Mouse (Mus musculus) embryonic facial prominence, embryonic 11.5 days (tissue): ENCODE data around the gene P3h4. TPM values are rescaled to one million over a fixed set of nuclear protein-coding genes. Genes with fewer than 3 reads are reported as not detected.

Source experiments
- ATAC-seq: fragments of 200-750 bp; cut with Nextera tagmentation; replicated peaks from 2 replicates; pipeline ENCODE4 v1.8.0; 2017; ENCODE audit warnings: low read depth; ENCODE audit not compliant: insufficient number of reproducible peaks, low FRiP score, low TSS enrichment
- DNase-seq: peaks from one replicate; pipeline ENCODE4 v3.0.0-alpha.2; 2015; ENCODE audit warnings: low spot score
- H3K27ac ChIP-seq: fragments of 300-500 bp; sonication (generic); replicated peaks from 2 replicates; pipeline ENCODE4 v1.5.1; 2014; ENCODE audit warnings: mild to moderate bottlenecking, low read depth, low read length, control low read depth
- H3K27me3 ChIP-seq: fragments of 300-500 bp; sonication (generic); 2 replicates; pipeline ENCODE4 v1.6.1; 2014; ENCODE audit warnings: mild to moderate bottlenecking, low read length, moderate library complexity, mixed read lengths; ENCODE audit not compliant: control insufficient read depth, insufficient read depth
- H3K36me3 ChIP-seq: fragments of 300-500 bp; sonication (generic); replicated peaks from 2 replicates; pipeline ENCODE4 v1.6.1; 2014; ENCODE audit warnings: low read depth, mild to moderate bottlenecking, low read length, moderate library complexity, mixed read lengths; ENCODE audit not compliant: control insufficient read depth, insufficient read depth
- H3K4me1 ChIP-seq: fragments of 300-500 bp; sonication (generic); 2 replicates; pipeline ENCODE4 v1.6.1; 2014; ENCODE audit warnings: low read length, mixed read lengths; ENCODE audit not compliant: control insufficient read depth, insufficient read depth
- H3K4me2 ChIP-seq: fragments of 300-500 bp; sonication (generic); 2 replicates; pipeline ENCODE4 v1.6.1; 2014; ENCODE audit warnings: low read depth, mild to moderate bottlenecking, control low read depth, low read length, moderate library complexity
- H3K4me3 ChIP-seq: fragments of 300-500 bp; sonication (generic); 2 replicates; pipeline ENCODE4 v1.5.1; 2014; ENCODE audit warnings: low read depth, low read length, control low read depth
- H3K9ac ChIP-seq: fragments of 300-500 bp; sonication (generic); replicated peaks from 2 replicates; pipeline ENCODE4 v1.6.1; 2014; ENCODE audit warnings: mild to moderate bottlenecking, control low read depth, low read length
- H3K9me3 ChIP-seq: fragments of 300-500 bp; sonication (generic); replicated peaks from 2 replicates; pipeline ENCODE4 v1.6.1; 2016; ENCODE audit warnings: mild to moderate bottlenecking, low read length, inconsistent platforms, mixed read lengths; ENCODE audit not compliant: control insufficient read depth
- WGBS: fragments of 180-500 bp; shearing (Covaris S2); extraction: QIAGEN DNeasy Blood & Tissue Kit; methylation state at CpG from one replicate; pipeline ENCODE4 v1.1.7; 2014; 5-methylcytosine and 5-hydroxymethylcytosine counted together
- polyA plus RNA-seq: library from polyadenylated mRNA; unstranded; fragments of >200 nt; fragmentation: Nextera tagmentation; extraction: Ambion mirVana; gene quantifications from 2 replicates; pipeline ENCODE4 v1.2.1, GENCODE M21; 2014

P3h4 gene
- polyA plus RNA-seq, 1 experiment from 2014 or later: 33.0 TPM

DNA sequence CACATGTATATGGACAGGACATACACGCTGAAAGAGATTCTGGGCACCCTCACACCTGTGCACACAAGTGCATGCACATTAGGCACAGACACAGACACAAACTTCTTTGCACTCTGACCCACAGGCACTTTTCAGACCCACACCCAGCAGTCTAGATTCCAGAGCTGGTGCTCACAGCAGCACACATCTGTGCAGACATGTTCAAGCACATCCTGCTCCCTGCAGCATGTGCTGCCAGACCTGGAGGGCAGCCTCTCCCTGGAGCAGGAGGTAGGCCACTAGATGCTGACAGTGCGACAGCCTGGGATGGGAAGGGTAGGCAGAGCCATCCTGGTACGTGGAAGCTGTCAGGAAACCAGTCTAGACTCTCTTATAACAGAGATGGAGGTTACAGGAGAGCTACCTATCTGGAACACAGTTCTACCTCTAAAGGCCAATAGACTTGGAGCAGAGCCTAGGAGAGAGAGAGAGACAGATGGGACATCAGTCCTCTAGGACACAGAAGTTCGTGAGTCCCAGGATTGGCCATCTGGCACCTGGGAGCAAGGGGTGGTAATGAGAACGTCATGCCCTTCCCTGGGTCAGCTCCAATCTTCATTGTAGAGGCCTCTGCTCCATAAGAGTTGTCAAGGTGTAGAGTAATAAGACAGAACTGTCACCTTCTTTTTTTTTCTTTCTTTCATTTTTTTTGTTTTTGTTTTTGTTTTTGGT lies 7.5 kb downstream of the P3h4 start:
- 90% methylated on average over 5 of the region's 5 CpGs for WGBS
- no peak overlapping the region for H3K4me3 ChIP-seq
- ATAC-seq (no peak), DNase-seq (no peak)
- H3K36me3 ChIP-seq: no peaks in the 10 kb centered on the region; the same call in 1 of the 2 replicates
- no peak overlapping the region for H3K4me2 ChIP-seq
- no peaks in the 10 kb centered on the region for H3K9me3 ChIP-seq
- H3K4me1 ChIP-seq: no peaks in the 10 kb centered on the region; the same call in 1 of the 2 replicates
- no peak overlapping the region for H3K27ac ChIP-seq
- no peaks in the 10 kb centered on the region for H3K27me3 ChIP-seq
- no peak overlapping the region for H3K9ac ChIP-seq

DNA sequence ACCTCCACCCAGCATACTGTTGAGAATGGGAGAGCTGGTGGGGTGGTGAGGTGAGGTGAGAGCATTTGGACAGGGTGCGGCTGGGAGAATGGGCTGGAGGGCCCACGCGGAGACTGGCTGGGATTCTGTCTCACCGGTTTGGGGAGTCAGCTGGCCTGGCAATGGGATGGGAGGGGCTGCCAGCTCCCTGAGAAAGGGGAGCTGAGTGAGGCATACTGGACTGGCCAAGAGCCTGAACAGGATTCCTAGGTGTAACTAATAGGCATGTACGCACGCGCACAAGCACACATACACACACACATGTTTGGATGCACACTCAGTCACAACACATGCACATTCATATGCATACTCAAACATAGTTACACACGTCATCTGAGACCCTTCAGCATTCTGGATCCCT lies 8.4 kb downstream of the P3h4 start:
- ATAC-seq (no peak), DNase-seq (no peak)
- Histone ChIP-seq H3K27me3 (no peaks in the 10 kb centered on the region), H3K4me2 (no peak overlapping the region), H3K9ac (no peak overlapping the region), H3K4me3 (no peak overlapping the region), H3K9me3 (no peaks in the 10 kb centered on the region), H3K4me1 (no peaks in the 10 kb centered on the region; the same call in 1 of the 2 replicates), H3K27ac (no peak overlapping the region), H3K36me3 (no peaks in the 10 kb centered on the region; the same call in 1 of the 2 replicates)
- WGBS: 82% methylated on average over 8 of the region's 8 CpGs

DNA sequence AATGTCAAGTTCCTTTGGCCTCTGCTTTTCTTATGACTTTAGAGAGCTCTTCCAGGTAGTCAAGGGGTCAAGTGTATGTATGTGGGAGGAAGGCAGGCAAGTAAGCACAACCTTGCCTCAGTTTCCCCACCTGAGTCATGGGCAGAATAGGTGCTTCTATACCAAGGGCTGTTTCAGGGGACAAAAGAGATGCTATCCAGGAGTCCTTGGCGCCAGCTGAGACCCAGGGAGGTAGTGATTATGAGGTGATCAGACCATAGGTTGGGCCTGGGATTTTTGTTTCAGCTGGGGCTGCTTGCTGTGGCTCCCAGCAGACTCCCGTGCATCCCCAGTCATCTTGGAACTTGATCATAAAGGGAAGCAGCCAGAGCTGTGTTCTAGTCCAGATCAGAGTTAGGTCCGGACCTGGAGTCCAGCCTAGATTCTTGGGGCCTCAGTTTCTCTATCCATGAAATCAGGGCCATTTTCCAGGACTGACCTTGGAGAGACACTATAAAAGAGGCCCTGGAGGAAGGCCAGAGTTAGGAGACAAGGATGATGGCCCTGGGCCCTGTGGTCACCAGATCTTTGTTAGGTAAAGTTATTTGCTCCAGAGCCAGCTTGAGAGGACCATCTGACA lies 10.1 kb downstream of the P3h4 start:
- Histone ChIP-seq H3K36me3 (no peaks in the 10 kb centered on the region), H3K4me1 (no peaks in the 10 kb centered on the region; the same call in 1 of the 2 replicates), H3K4me3 (no peak overlapping the region), H3K27me3 (no peaks in the 10 kb centered on the region), H3K9me3 (no peaks in the 10 kb centered on the region), H3K27ac (no peak overlapping the region), H3K4me2 (no peak overlapping the region), H3K9ac (no peak overlapping the region)
- ATAC-seq: no peak
- DNase-seq: no peak
- WGBS: 85% methylated on average over 3 of the region's 3 CpGs

DNA sequence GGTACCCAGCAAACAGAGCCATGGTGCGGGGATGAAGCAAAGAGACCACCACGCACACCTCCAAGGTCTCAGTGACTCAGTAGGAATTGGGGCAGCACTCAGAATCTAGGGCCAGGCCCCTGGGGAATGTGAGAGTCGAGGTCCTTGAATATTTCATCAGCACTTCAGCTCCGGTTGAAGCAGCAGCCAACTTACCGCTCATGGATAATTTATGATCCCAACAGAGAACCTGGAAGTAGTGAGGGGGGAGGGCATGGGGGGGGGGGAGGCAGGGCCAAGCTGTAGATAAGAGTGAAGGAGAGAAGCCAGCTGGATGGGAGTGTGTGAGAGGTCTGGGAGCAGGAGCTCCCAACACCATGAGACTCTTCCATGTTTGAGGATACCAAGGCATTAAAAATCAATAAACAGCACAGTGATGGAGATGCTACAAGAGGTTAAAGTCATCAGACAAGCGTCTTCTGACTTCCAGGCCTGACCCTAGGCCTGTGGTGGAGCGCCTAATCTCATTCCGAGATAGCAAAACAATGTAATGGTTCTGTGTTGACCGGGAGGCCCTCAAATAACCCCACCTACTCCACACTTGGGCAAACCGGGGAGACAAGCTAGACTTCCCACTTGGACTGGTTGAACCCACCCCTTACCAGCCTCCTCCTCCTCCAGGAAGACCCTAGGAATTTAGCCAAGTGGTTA lies 11.0 kb downstream of the P3h4 start:
- ATAC-seq: no peak
- no peak overlapping the region for H3K27ac ChIP-seq
- H3K27me3 ChIP-seq: no peaks in the 10 kb centered on the region
- no peaks in the 10 kb centered on the region for H3K36me3 ChIP-seq
- H3K9me3 ChIP-seq: no peaks in the 10 kb centered on the region
- H3K4me1 ChIP-seq: no peaks in the 10 kb centered on the region; the same call in 1 of the 2 replicates
- no peak overlapping the region for H3K4me2 ChIP-seq
- no peak overlapping the region for H3K9ac ChIP-seq
- 82% methylated on average over 10 of the region's 10 CpGs for WGBS
- no peak for DNase-seq
- H3K4me3 ChIP-seq: no peak overlapping the region

DNA sequence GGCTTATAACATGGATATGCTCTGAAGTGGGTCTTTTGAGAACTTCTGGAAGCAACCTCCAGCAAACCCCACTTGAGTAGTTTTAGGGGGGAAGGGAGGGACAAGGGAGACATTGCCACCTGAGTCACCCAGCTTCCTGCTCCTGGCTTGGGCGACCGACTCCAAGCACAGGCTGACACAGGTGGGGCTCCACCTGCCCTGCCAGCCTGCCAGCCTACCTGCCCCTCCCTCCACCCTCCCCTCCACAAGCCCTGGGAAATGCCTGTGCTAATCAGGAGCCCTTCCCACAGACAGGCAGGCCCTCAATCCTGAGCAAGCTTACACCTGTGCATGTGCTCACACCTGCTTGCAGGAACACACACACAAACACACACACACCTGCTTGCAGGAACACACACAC lies 12.0 kb downstream of the P3h4 start:
- H3K4me1 ChIP-seq: no peaks in the 10 kb centered on the region; the same call in 1 of the 2 replicates
- ATAC-seq: no peak
- H3K36me3 ChIP-seq: no peaks in the 10 kb centered on the region
- no peaks in the 10 kb centered on the region for H3K9me3 ChIP-seq
- DNase-seq: no peak
- no peak overlapping the region for H3K9ac ChIP-seq
- 69% methylated on average over 2 of the region's 2 CpGs for WGBS
- H3K27ac ChIP-seq: no peak overlapping the region
- no peaks in the 10 kb centered on the region for H3K27me3 ChIP-seq
- no peak overlapping the region for H3K4me3 ChIP-seq
- H3K4me2 ChIP-seq: no peak overlapping the region

DNA sequence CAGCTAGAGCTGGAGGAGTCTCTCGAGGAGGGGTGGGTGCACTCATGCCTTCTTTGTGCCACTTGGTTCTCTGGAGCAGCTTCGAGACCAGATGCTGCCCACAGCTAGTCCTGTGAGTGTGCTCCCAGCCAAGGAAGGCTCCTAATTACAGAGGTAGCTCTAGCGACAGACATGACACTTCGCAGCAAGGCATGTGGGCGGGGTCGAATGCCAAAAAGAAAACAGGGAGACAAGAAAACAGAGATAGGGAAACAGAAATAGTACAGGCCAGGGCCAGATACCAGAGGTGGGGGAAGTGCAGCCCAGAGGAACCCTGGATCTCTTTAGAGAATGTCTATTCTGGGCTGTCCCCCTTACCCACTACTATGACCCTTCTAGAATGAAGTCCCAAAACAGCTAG lies 12.4 kb downstream of the P3h4 start:
- Histone ChIP-seq H3K4me3 (no peak overlapping the region), H3K4me1 (no peaks in the 10 kb centered on the region; the same call in 1 of the 2 replicates), H3K9ac (no peak overlapping the region; the same call in 1 of the 2 replicates), H3K9me3 (no peaks in the 10 kb centered on the region), H3K36me3 (no peaks in the 10 kb centered on the region), H3K4me2 (no peak overlapping the region), H3K27me3 (no peaks in the 10 kb centered on the region), H3K27ac (no peak overlapping the region)
- 39% methylated on average over 6 of the region's 6 CpGs for WGBS
- ATAC-seq (no peak), DNase-seq (no peak)

DNA sequence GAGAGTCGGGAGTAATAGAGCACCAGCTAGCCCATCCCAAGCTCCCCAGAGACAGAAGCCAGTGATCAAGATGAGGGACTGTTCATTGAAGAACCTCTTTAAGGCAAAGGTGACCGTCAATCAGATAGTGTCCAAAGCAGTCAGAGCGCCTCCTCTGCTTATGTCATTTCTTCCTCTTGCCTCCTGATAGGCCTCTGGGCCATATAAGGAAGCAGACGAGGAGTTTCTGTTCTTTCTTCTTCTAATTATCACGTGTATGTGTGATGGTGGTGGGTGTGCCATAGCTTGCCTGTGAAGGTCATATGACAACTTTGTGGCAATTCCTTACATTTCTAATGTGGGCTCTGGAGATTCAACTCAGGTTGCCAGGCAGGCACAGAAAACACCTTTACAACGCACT lies 13.8 kb downstream of the P3h4 start:
- Histone ChIP-seq H3K9me3 (no peaks in the 10 kb centered on the region), H3K9ac (no peak overlapping the region), H3K4me3 (no peak overlapping the region), H3K36me3 (no peaks in the 10 kb centered on the region), H3K4me1 (no peaks in the 10 kb centered on the region; the same call in 1 of the 2 replicates), H3K4me2 (no peak overlapping the region), H3K27me3 (no peaks in the 10 kb centered on the region; the same call in 1 of the 2 replicates), H3K27ac (no peak overlapping the region)
- WGBS: 85% methylated on average over 6 of the region's 6 CpGs
- ATAC-seq (no peak), DNase-seq (no peak)
